Mouse (Mus musculus) forebrain, embryonic 11.5 days (tissue): ENCODE results near the gene Cstb. TPM values are rescaled to one million over a fixed set of nuclear protein-coding genes. Genes with fewer than 3 reads are reported as not detected.

Source experiments
- ATAC-seq: fragments of 200-750 bp; cut with Nextera tagmentation; replicated peaks from 2 replicates; pipeline ENCODE4 v1.8.0; 2017; ENCODE audit warnings: moderate TSS enrichment; ENCODE audit not compliant: low FRiP score
- DNase-seq: peaks from one replicate; pipeline ENCODE4 v3.0.0-alpha.2; 2017; ENCODE audit warnings: low spot score
- H3K27ac ChIP-seq: fragments of 300-500 bp; sonication (generic); 2 replicates; pipeline ENCODE4 v1.5.1; 2014; ENCODE audit warnings: low read depth, low read length
- H3K27me3 ChIP-seq: fragments of 300-500 bp; sonication (generic); 2 replicates; pipeline ENCODE4 v1.6.1; 2014; ENCODE audit warnings: mild to moderate bottlenecking, low read length, mixed read lengths; ENCODE audit not compliant: control insufficient read depth, insufficient read depth
- H3K36me3 ChIP-seq: fragments of 300-500 bp; sonication (generic); 2 replicates; pipeline ENCODE4 v1.6.1; 2014; ENCODE audit warnings: mild to moderate bottlenecking, low read length, moderate library complexity, mixed read lengths; ENCODE audit not compliant: control insufficient read depth, insufficient read depth
- H3K4me1 ChIP-seq: fragments of 300-500 bp; sonication (generic); replicated peaks from 2 replicates; pipeline ENCODE4 v1.6.1; 2014; ENCODE audit warnings: low read length, mixed read lengths; ENCODE audit not compliant: control insufficient read depth, insufficient read depth
- H3K4me2 ChIP-seq: fragments of 300-500 bp; sonication (generic); 2 replicates; pipeline ENCODE4 v1.6.1; 2014; ENCODE audit warnings: low read depth, mild to moderate bottlenecking, low read length, moderate library complexity, mixed read lengths; ENCODE audit not compliant: severe bottlenecking
- H3K4me3 ChIP-seq: fragments of 300-500 bp; sonication (generic); 2 replicates; pipeline ENCODE4 v1.5.1; 2014; ENCODE audit warnings: low read depth, low read length
- H3K9ac ChIP-seq: fragments of 300-500 bp; sonication (generic); 2 replicates; pipeline ENCODE4 v1.6.1; 2014; ENCODE audit warnings: low read length
- H3K9me3 ChIP-seq: fragments of 300-500 bp; sonication (generic); 2 replicates; pipeline ENCODE4 v1.6.1; 2016; ENCODE audit warnings: low read length, mixed read lengths; ENCODE audit not compliant: control insufficient read depth
- WGBS: fragments of 180-500 bp; shearing (Covaris S2); extraction: QIAGEN DNeasy Blood & Tissue Kit; methylation state at CpG from one replicate; pipeline ENCODE4 v1.1.7; 2014; 5-methylcytosine and 5-hydroxymethylcytosine counted together
- polyA plus RNA-seq: library from polyadenylated mRNA; unstranded; fragments of >200 nt; fragmentation: Nextera tagmentation; extraction: Ambion mirVana; gene quantifications from 2 replicates; pipeline ENCODE4 v1.2.1, GENCODE M21; 2014

Gene Cstb
- polyA plus RNA-seq, 1 experiment from 2014 or later, result 112 TPM

DNA sequence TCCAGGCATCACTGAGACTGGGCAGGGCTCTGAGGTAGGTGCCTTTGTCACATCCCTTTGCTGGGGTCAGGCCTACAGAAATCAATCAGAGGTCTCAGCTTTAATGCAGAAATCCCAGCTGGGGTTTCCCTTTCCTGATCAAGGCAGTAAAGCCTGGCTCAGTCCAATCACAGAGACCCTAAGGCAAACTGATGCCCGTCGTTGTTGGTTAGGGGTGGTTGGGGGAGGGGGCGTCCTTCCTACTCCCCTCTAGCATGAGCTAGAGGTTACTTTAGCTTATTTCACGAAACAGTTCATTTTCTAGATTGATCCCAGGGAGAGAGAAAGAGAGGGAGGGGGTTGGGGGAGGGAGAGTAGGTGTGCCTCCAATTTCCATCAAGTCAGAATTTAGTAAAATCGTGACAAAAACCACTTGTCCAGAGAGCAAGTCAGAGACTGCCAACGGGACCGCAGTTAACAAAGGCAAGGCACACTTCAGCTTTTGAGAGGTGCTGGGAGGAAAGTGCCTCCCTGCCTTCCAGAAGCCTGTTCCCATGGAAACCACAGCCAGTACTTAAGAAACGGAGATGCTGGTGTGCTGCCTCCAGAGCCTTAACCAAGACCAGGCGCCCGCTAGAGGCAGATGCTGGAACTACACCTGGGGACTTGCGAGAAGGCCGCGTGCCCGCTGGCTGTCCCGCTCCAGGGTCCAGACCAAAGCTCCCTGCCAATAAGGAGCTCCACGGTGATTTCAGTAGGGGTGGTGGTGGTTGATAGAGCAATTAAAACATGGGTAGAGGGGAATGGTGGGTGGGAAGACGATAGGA lies 29.4 kb upstream of the Cstb start:
- Histone ChIP-seq H3K4me3 (no peak overlapping the region), H3K9ac (peak overlapping the region; percentile 35; the same call in 1 of the 2 replicates), H3K4me1 (peaks cover 4% of the 10 kb centered on the region; the same call in 1 of the 2 replicates), H3K36me3 (no peaks in the 10 kb centered on the region; the same call in 1 of the 2 replicates), H3K27me3 (peaks cover 11% of the 10 kb centered on the region; the same call in 1 of the 2 replicates), H3K4me2 (peak overlapping the region; percentile 37), H3K27ac (no peak overlapping the region), H3K9me3 (no peaks in the 10 kb centered on the region)
- DNase-seq, result peak; percentile 99
- WGBS, result 4% methylated on average over 17 of the region's 17 CpGs
- peak; percentile 86 for ATAC-seq

DNA sequence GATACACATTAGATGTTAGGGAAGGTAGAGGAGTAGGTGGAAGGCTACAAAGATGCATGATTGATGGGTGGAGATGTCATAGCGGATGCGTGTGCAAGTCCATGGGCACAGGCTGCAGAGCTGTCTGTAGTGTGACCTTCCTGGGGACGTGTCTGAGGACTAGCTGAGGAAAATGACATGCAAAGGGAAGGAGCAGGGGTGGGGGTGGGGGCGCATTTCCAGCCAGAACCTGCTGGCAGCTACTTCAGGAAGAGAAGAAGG lies 28.9 kb upstream of the Cstb start:
- Histone ChIP-seq H3K4me3 (no peak overlapping the region), H3K27me3 (peaks cover 7% of the 10 kb centered on the region; the same call in 1 of the 2 replicates), H3K4me1 (peaks cover 4% of the 10 kb centered on the region; the same call in 1 of the 2 replicates), H3K4me2 (no peak overlapping the region), H3K27ac (no peak overlapping the region), H3K9ac (no peak overlapping the region), H3K9me3 (no peaks in the 10 kb centered on the region), H3K36me3 (peaks cover 3% of the 10 kb centered on the region)
- 59% methylated on average over 4 of the region's 4 CpGs for WGBS
- ATAC-seq (peak; percentile 36), DNase-seq (no peak)

DNA sequence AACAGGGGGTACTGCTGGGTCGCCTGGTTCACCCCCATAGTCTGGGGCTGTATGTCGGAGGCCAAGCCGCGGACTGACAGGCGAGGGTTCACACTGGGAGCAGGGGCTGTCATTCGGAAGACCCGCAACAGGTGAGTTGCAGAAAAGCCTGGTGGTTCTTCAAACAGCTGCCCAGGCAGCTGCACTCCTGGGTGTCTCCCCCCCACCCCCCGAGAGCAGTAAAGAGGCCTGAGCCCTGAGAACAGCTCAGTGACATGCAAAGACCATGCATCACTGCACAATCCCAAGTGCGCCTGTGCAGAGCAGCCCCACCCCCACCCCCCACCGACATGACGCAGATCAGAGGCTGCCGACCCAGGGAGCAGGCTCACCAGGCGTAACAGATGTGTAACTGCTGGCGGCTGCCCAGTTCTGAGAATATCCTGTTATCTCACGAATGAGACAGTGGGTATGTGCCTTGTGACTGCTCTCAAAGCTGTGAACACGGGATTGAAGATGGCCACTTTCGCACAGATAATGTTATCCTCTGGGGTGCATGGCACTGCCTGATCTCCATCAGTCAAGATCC lies 26.3 kb upstream of the Cstb start:
- Histone ChIP-seq H3K9ac (no peak overlapping the region), H3K4me1 (peaks cover 4% of the 10 kb centered on the region; the same call in 1 of the 2 replicates), H3K27ac (no peak overlapping the region), H3K4me2 (no peak overlapping the region), H3K36me3 (peaks cover 15% of the 10 kb centered on the region), H3K27me3 (no peaks in the 10 kb centered on the region), H3K9me3 (no peaks in the 10 kb centered on the region), H3K4me3 (no peak overlapping the region)
- DNase-seq, result peak; percentile 69
- no peak for ATAC-seq
- 48% methylated on average over 17 of the region's 17 CpGs for WGBS

DNA sequence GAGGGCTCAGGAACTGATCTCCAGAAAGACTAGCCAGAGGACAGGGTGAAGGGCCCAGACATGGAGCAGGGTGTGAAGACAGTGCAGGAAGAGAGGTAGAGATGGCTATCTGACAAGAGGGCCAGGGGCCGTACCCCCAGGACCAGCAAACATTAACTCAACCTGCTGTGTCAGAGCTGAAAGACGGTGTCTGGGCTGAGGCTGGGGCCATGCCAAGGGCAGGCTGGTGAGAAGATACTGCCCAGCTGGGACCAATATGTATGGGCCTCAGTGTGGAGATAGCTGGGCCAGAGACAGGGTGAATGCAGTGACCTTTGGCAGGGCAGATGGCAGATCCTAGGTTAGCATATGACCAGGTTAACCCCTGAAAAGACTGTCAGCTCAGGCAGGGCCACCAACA lies 24.3 kb upstream of the Cstb start:
- Histone ChIP-seq H3K4me1 (no peaks in the 10 kb centered on the region; the same call in 1 of the 2 replicates), H3K27me3 (no peaks in the 10 kb centered on the region), H3K27ac (no peak overlapping the region), H3K4me3 (no peak overlapping the region), H3K36me3 (peaks cover 24% of the 10 kb centered on the region), H3K9ac (no peak overlapping the region), H3K9me3 (no peaks in the 10 kb centered on the region), H3K4me2 (no peak overlapping the region)
- ATAC-seq (no peak), DNase-seq (no peak)
- WGBS, result 92% methylated on average over 2 of the region's 2 CpGs

DNA sequence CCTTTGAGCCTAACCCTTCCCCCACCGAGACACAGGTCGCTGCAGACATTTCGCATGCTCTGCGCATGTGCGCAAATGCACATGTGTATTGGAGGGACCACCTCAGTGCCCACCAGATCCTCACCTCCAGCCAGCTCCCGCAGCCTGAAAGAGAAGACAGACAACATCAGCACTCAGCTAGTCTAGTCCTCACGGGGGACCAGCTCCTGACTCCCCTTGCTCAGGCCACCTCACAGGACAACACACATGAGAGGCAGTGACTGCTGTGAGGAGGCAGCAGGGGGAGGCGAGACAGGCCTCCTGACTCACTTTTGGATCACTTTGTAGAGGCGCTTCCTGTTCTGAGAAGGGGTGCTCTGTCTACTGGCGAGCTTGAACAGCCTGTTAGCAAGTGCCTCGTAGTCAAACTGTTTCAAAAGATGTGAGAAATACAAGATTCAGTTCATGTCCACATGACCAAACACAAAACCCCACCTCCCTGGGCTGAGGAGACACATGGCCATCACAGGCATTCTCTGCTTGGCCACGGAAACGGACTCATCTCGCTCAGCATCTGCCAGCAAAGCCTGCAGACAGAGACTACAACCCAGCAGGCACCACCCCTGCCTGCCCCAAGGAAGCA lies 23.1 kb upstream of the Cstb start:
- H3K4me3 ChIP-seq, result no peak overlapping the region
- DNase-seq (no peak), ATAC-seq (no peak)
- no peaks in the 10 kb centered on the region for H3K27me3 ChIP-seq
- H3K4me1 ChIP-seq, result no peaks in the 10 kb centered on the region
- no peaks in the 10 kb centered on the region for H3K9me3 ChIP-seq
- H3K4me2 ChIP-seq, result no peak overlapping the region
- H3K36me3 ChIP-seq, result peaks cover 24% of the 10 kb centered on the region
- H3K27ac ChIP-seq, result no peak overlapping the region
- 96% methylated on average over 14 of the region's 14 CpGs for WGBS
- no peak overlapping the region for H3K9ac ChIP-seq

DNA sequence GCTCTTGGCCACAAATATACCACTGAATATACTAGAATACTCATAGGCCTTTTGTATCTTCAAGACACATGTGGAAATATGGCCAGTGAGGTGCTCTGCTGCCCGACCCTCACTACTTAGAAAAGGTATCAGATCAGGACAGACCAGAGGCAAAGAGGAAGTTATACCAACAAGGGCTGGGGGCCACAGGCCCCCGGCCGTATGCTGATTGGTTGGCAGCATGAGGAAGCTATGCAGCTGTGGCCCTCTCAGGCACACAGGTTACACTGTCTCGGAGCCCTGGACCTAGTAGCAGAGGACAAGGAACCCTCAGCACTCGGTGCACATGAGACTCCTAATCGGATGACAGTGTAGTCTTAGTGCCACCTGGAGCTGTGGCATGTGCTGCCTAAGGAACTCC lies 19.3 kb upstream of the Cstb start:
- H3K27ac ChIP-seq, result no peak overlapping the region
- no peak overlapping the region for H3K4me2 ChIP-seq
- peaks cover 28% of the 10 kb centered on the region for H3K36me3 ChIP-seq
- no peaks in the 10 kb centered on the region for H3K9me3 ChIP-seq
- H3K27me3 ChIP-seq, result no peaks in the 10 kb centered on the region
- ATAC-seq (no peak), DNase-seq (no peak)
- no peak overlapping the region for H3K9ac ChIP-seq
- H3K4me3 ChIP-seq, result no peak overlapping the region
- 97% methylated on average over 6 of the region's 6 CpGs for WGBS
- no peaks in the 10 kb centered on the region for H3K4me1 ChIP-seq

DNA sequence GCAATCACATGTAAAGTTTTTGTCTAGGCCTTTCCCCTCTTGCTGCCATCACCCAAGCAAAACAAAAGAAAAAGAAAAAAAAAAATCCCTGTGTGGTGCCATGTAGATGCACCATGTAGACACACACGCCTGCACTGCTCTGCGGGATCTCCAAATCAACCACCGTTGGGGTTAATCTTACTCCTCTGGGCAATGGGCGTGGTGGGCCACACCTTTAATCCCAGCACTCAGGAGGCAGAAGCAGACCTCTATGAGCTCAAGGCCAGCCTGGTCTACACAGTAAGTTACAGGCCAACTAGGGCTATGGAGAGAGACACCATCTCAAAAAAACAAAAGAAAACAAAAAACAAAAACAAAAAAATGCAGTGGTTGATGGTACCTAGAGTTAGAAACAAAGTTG lies 18.3 kb upstream of the Cstb start:
- no peak overlapping the region for H3K4me2 ChIP-seq
- H3K27me3 ChIP-seq, result no peaks in the 10 kb centered on the region
- DNase-seq (no peak), ATAC-seq (no peak)
- no peak overlapping the region for H3K4me3 ChIP-seq
- H3K9me3 ChIP-seq, result no peaks in the 10 kb centered on the region
- H3K9ac ChIP-seq, result no peak overlapping the region
- H3K27ac ChIP-seq, result no peak overlapping the region
- peaks cover 20% of the 10 kb centered on the region; the same call in 1 of the 2 replicates for H3K36me3 ChIP-seq
- WGBS, result 92% methylated on average over 4 of the region's 4 CpGs
- no peaks in the 10 kb centered on the region; the same call in 1 of the 2 replicates for H3K4me1 ChIP-seq

DNA sequence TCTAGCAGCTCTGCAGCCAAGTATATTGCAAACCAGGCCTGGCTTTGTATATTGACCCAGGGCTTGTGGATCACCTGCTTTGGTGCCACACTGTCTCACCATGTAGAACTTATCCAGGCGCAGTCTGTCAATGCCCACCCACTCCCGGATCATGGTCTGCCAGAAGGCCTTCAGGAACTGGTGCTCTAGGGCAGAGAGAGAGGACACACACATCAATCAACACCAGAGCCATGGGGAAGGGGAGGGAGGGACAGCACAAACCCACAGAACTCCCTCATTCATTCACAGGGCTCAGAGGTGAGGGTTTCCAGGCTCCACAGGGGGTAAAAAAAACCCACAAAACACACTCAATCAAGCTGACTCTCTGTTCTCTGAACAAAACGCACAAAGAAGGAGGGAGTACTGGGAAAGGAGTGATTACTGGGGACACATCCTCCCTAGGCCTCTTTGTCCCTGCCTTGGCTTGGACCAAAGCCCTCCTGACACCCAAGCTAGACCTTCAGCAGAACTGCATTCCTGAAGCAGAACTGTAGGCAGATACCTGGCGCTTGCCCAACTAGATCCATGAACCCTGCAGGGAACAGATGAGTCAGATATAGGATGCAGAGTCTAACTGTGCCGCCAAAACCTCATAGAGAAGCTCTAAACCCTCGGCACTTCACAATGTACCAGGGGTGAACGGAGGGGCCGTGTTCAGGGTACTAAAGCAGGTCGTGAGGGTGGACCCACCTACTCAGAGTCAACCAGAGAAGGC lies 16.3 kb upstream of the Cstb start:
- no peaks in the 10 kb centered on the region for H3K27me3 ChIP-seq
- no peak overlapping the region for H3K4me3 ChIP-seq
- no peak for DNase-seq
- no peak for ATAC-seq
- peaks cover 13% of the 10 kb centered on the region; the same call in 1 of the 2 replicates for H3K36me3 ChIP-seq
- no peak overlapping the region for H3K4me2 ChIP-seq
- H3K4me1 ChIP-seq, result no peaks in the 10 kb centered on the region; the same call in 1 of the 2 replicates
- H3K9me3 ChIP-seq, result no peaks in the 10 kb centered on the region
- H3K9ac ChIP-seq, result no peak overlapping the region
- 95% methylated on average over 9 of the region's 9 CpGs for WGBS
- H3K27ac ChIP-seq, result no peak overlapping the region
